Mouse (Mus musculus) hindbrain, embryonic 12.5 days (tissue): ENCODE data around the gene Chit1. TPM values are rescaled to one million over a fixed set of nuclear protein-coding genes. Genes with fewer than 3 reads are reported as not detected.

Experiments used
- ATAC-seq: fragments of 200-750 bp; cut with Nextera tagmentation; 2 replicates; pipeline ENCODE4 v1.8.0; 2017; ENCODE audit warnings: moderate TSS enrichment; ENCODE audit not compliant: low FRiP score
- H3K27ac ChIP-seq: fragments of 300-500 bp; sonication (generic); 2 replicates; pipeline ENCODE4 v1.5.1; 2016; ENCODE audit warnings: mild to moderate bottlenecking
- H3K27me3 ChIP-seq: fragments of 300-500 bp; sonication (generic); 2 replicates; pipeline ENCODE4 v1.6.1; 2016; ENCODE audit warnings: mild to moderate bottlenecking
- H3K36me3 ChIP-seq: fragments of 300-500 bp; sonication (generic); 2 replicates; pipeline ENCODE4 v1.6.1; 2016; ENCODE audit warnings: mild to moderate bottlenecking
- H3K4me1 ChIP-seq: fragments of 300-500 bp; sonication (generic); 2 replicates; pipeline ENCODE4 v1.6.1; 2016
- H3K4me2 ChIP-seq: fragments of 300-500 bp; sonication (generic); replicated peaks from 2 replicates; pipeline ENCODE4 v1.6.1; 2016; ENCODE audit warnings: mild to moderate bottlenecking
- H3K4me3 ChIP-seq: fragments of 300-500 bp; sonication (generic); 2 replicates; pipeline ENCODE4 v1.5.1; 2016; ENCODE audit warnings: mild to moderate bottlenecking
- H3K9ac ChIP-seq: fragments of 300-500 bp; sonication (generic); 2 replicates; pipeline ENCODE4 v1.6.1; 2016; ENCODE audit warnings: mild to moderate bottlenecking, moderate library complexity
- H3K9me3 ChIP-seq: fragments of 300-500 bp; sonication (generic); replicated peaks from 2 replicates; pipeline ENCODE4 v1.6.1; 2016; ENCODE audit warnings: mild to moderate bottlenecking
- WGBS: fragments of 180-500 bp; shearing (Covaris S2); methylation state at CpG from one replicate; pipeline ENCODE4 v1.1.7; 2016; 5-methylcytosine and 5-hydroxymethylcytosine counted together
- polyA plus RNA-seq: library from polyadenylated mRNA; unstranded; fragments of >200 nt; fragmentation: Nextera tagmentation; extraction: Ambion mirVana; gene quantifications from 2 replicates; pipeline ENCODE4 v1.2.1, GENCODE M21; 2016

Gene Chit1
- polyA plus RNA-seq, 1 experiment from 2014 or later, result not detected

GRCm38 (mm10) chr1:134105043-134105763, 5.8 kb upstream of the Chit1 start:
- Histone ChIP-seq H3K36me3 (no peaks in the 10 kb centered on the region), H3K4me3 (no peak overlapping the region), H3K27me3 (no peaks in the 10 kb centered on the region), H3K9ac (no peak overlapping the region), H3K4me2 (no peak overlapping the region), H3K4me1 (no peaks in the 10 kb centered on the region), H3K27ac (no peak overlapping the region), H3K9me3 (no peaks in the 10 kb centered on the region; the same call in 1 of the 2 replicates)
- WGBS, result 71% methylated on average over 11 of the region's 11 CpGs
- ATAC-seq, result no peak

GRCm38 (mm10) chr1:134105764-134106430, 5.1 kb upstream of the Chit1 start:
- Histone ChIP-seq H3K27me3 (no peaks in the 10 kb centered on the region), H3K4me1 (no peaks in the 10 kb centered on the region), H3K36me3 (no peaks in the 10 kb centered on the region), H3K9me3 (no peaks in the 10 kb centered on the region; the same call in 1 of the 2 replicates), H3K4me2 (no peak overlapping the region), H3K4me3 (no peak overlapping the region), H3K27ac (no peak overlapping the region), H3K9ac (no peak overlapping the region)
- WGBS, result 54% methylated on average over 3 of the region's 3 CpGs
- ATAC-seq, result no peak

- WGBS, result 7% methylated on average over 5 of the region's 5 CpGs
- Histone ChIP-seq H3K9ac (no peak overlapping the region; the same call in 1 of the 2 replicates), H3K9me3 (no peaks in the 10 kb centered on the region; the same call in 1 of the 2 replicates), H3K27me3 (no peaks in the 10 kb centered on the region), H3K4me1 (no peaks in the 10 kb centered on the region), H3K27ac (no peak overlapping the region), H3K4me2 (no peak overlapping the region), H3K4me3 (no peak overlapping the region), H3K36me3 (no peaks in the 10 kb centered on the region)
- ATAC-seq, result no peak
Observed at GRCm38 (mm10) chr1:134106719-134107118, 4.3 kb upstream of the Chit1 start.

GRCm38 (mm10) chr1:134107777-134108176, 3.3 kb upstream of the Chit1 start:
- H3K9ac ChIP-seq, result no peak overlapping the region
- H3K9me3 ChIP-seq, result no peaks in the 10 kb centered on the region; the same call in 1 of the 2 replicates
- H3K4me2 ChIP-seq, result no peak overlapping the region
- no peak overlapping the region for H3K4me3 ChIP-seq
- WGBS, result 86% methylated on average over 7 of the region's 7 CpGs
- H3K27me3 ChIP-seq, result no peaks in the 10 kb centered on the region
- H3K36me3 ChIP-seq, result no peaks in the 10 kb centered on the region
- H3K27ac ChIP-seq, result no peak overlapping the region
- no peak for ATAC-seq
- H3K4me1 ChIP-seq, result no peaks in the 10 kb centered on the region

GRCm38 (mm10) chr1:134110015-134110414, 1.0 kb upstream of the Chit1 start:
- H3K4me1 ChIP-seq, result no peaks in the 10 kb centered on the region; the same call in 1 of the 2 replicates
- 87% methylated on average over 3 of the region's 3 CpGs for WGBS
- no peak overlapping the region for H3K4me3 ChIP-seq
- H3K9ac ChIP-seq, result no peak overlapping the region
- no peak overlapping the region for H3K27ac ChIP-seq
- no peaks in the 10 kb centered on the region for H3K27me3 ChIP-seq
- H3K36me3 ChIP-seq, result no peaks in the 10 kb centered on the region
- H3K9me3 ChIP-seq, result no peaks in the 10 kb centered on the region; the same call in 1 of the 2 replicates
- no peak; the same call in 1 of the 2 replicates for ATAC-seq
- H3K4me2 ChIP-seq, result no peak overlapping the region

- ATAC-seq, result no peak
- no peak overlapping the region for H3K9ac ChIP-seq
- H3K27me3 ChIP-seq, result no peaks in the 10 kb centered on the region
- H3K4me1 ChIP-seq, result no peaks in the 10 kb centered on the region; the same call in 1 of the 2 replicates
- no peaks in the 10 kb centered on the region; the same call in 1 of the 2 replicates for H3K9me3 ChIP-seq
- H3K4me2 ChIP-seq, result no peak overlapping the region
- 90% methylated on average over 5 of the region's 5 CpGs for WGBS
- no peaks in the 10 kb centered on the region for H3K36me3 ChIP-seq
- H3K27ac ChIP-seq, result no peak overlapping the region
- no peak overlapping the region for H3K4me3 ChIP-seq
Observed at GRCm38 (mm10) chr1:134110449-134110848, 593 bp upstream of the Chit1 start.

- no peaks in the 10 kb centered on the region for H3K27me3 ChIP-seq
- H3K9me3 ChIP-seq, result no peaks in the 10 kb centered on the region
- H3K27ac ChIP-seq, result no peak overlapping the region
- no peaks in the 10 kb centered on the region for H3K36me3 ChIP-seq
- no peak overlapping the region for H3K4me3 ChIP-seq
- WGBS, result 66% methylated on average over 5 of the region's 5 CpGs
- peaks cover 4% of the 10 kb centered on the region for H3K4me1 ChIP-seq
- no peak for ATAC-seq
- H3K4me2 ChIP-seq, result no peak overlapping the region
- no peak overlapping the region for H3K9ac ChIP-seq
Observed at GRCm38 (mm10) chr1:134113560-134113959, 2.5 kb downstream of the Chit1 start.

GRCm38 (mm10) chr1:134114018-134114417, 3.0 kb downstream of the Chit1 start:
- no peak overlapping the region for H3K4me2 ChIP-seq
- H3K27me3 ChIP-seq, result no peaks in the 10 kb centered on the region
- 91% methylated on average over 7 of the region's 7 CpGs for WGBS
- H3K27ac ChIP-seq, result no peak overlapping the region
- H3K36me3 ChIP-seq, result no peaks in the 10 kb centered on the region
- H3K4me3 ChIP-seq, result no peak overlapping the region
- no peak overlapping the region for H3K9ac ChIP-seq
- no peaks in the 10 kb centered on the region for H3K9me3 ChIP-seq
- no peak for ATAC-seq
- peaks cover 4% of the 10 kb centered on the region for H3K4me1 ChIP-seq

GRCm38 (mm10) chr1:134114730-134115129, 3.7 kb downstream of the Chit1 start:
- no peak for ATAC-seq
- no peaks in the 10 kb centered on the region for H3K36me3 ChIP-seq
- peaks cover 4% of the 10 kb centered on the region; the same call in 1 of the 2 replicates for H3K9me3 ChIP-seq
- H3K27ac ChIP-seq, result no peak overlapping the region
- no peak overlapping the region for H3K4me2 ChIP-seq
- 83% methylated on average over 13 of the region's 13 CpGs for WGBS
- no peak overlapping the region for H3K9ac ChIP-seq
- H3K4me1 ChIP-seq, result peaks cover 4% of the 10 kb centered on the region
- no peak overlapping the region for H3K4me3 ChIP-seq
- H3K27me3 ChIP-seq, result no peaks in the 10 kb centered on the region

- 65% methylated on average over 8 of the region's 8 CpGs for WGBS
- Histone ChIP-seq H3K27me3 (no peaks in the 10 kb centered on the region), H3K4me1 (peaks cover 4% of the 10 kb centered on the region), H3K9ac (no peak overlapping the region), H3K36me3 (no peaks in the 10 kb centered on the region), H3K4me3 (no peak overlapping the region), H3K4me2 (no peak overlapping the region), H3K9me3 (peaks cover 4% of the 10 kb centered on the region; the same call in 1 of the 2 replicates), H3K27ac (no peak overlapping the region)
- ATAC-seq, result no peak
Observed at GRCm38 (mm10) chr1:134115424-134115823, 4.4 kb downstream of the Chit1 start.

- 79% methylated on average over 5 of the region's 5 CpGs for WGBS
- H3K27ac ChIP-seq, result no peak overlapping the region
- H3K9me3 ChIP-seq, result peaks cover 4% of the 10 kb centered on the region; the same call in 1 of the 2 replicates
- ATAC-seq, result no peak
- peaks cover 4% of the 10 kb centered on the region for H3K4me1 ChIP-seq
- no peaks in the 10 kb centered on the region for H3K36me3 ChIP-seq
- no peak overlapping the region for H3K4me3 ChIP-seq
- H3K4me2 ChIP-seq, result no peak overlapping the region
- H3K27me3 ChIP-seq, result no peaks in the 10 kb centered on the region
- no peak overlapping the region for H3K9ac ChIP-seq
Observed at GRCm38 (mm10) chr1:134117110-134117509, 6.1 kb downstream of the Chit1 start.

- no peaks in the 10 kb centered on the region for H3K36me3 ChIP-seq
- H3K9ac ChIP-seq, result no peak overlapping the region
- no peaks in the 10 kb centered on the region for H3K27me3 ChIP-seq
- no peak overlapping the region for H3K4me2 ChIP-seq
- 0 out of 2 replicates have a peak, but pooled peaks have one; percentile 50 for ATAC-seq
- H3K4me3 ChIP-seq, result no peak overlapping the region
- 6% methylated on average over 5 of the region's 5 CpGs for WGBS
- H3K4me1 ChIP-seq, result peaks cover 4% of the 10 kb centered on the region
- no peak overlapping the region for H3K27ac ChIP-seq
- peaks cover 4% of the 10 kb centered on the region; the same call in 1 of the 2 replicates for H3K9me3 ChIP-seq
Observed at GRCm38 (mm10) chr1:134120179-134120578, 9.1 kb downstream of the Chit1 start.
